Comparison of ENCODE assay signal across 8 mouse cellular contexts in genomic region chr8:75084382-75085064, GRCm38 (mm10). TPM values are rescaled to one million over a fixed set of nuclear protein-coding genes. Genes with fewer than 3 reads are reported as not detected.
A peak's percentile ranks its signal among the peaks of the same experiment; 100 is the strongest.
DNase-seq lines count a peak whose midpoint lies in the region; ATAC-seq and TF ChIP-seq lines count a peak whose summit lies in the region.

No protein-coding gene starts in this region.

- no peaks in the 10 kb centered on the region; the same call in 1 of the 2 replicates for H3K9me3 ChIP-seq in heart, embryonic 11.5 days (replicated peaks; ENCODE audit: control insufficient read depth, low read length)
- H3K9me3 ChIP-seq in midbrain, embryonic 10.5 days (replicated peaks) = no peaks in the 10 kb centered on the region
- no peaks in the 10 kb centered on the region for H3K9me3 ChIP-seq in midbrain, postnatal 0 days (ENCODE audit: low read length)
- H3K9me3 ChIP-seq in stomach, embryonic 15.5 days = no peaks in the 10 kb centered on the region

- no peaks in the 10 kb centered on the region for H3K27me3 ChIP-seq in heart, embryonic 11.5 days (ENCODE audit: control insufficient read depth, insufficient read depth, low read length)
- no peaks in the 10 kb centered on the region for H3K27me3 ChIP-seq in midbrain, embryonic 10.5 days (ENCODE audit: low read depth, poor library complexity, severe bottlenecking)
- no peaks in the 10 kb centered on the region for H3K27me3 ChIP-seq in midbrain, postnatal 0 days (ENCODE audit: insufficient read depth, low read length)
- no peaks in the 10 kb centered on the region for H3K27me3 ChIP-seq in stomach, embryonic 15.5 days (replicated peaks)

- H3K4me1 ChIP-seq in heart, embryonic 11.5 days (ENCODE audit: control insufficient read depth, insufficient read depth, low read length) = peaks cover 6% of the 10 kb centered on the region
- H3K4me1 ChIP-seq in midbrain, embryonic 10.5 days = peaks cover 18% of the 10 kb centered on the region
- no peaks in the 10 kb centered on the region for H3K4me1 ChIP-seq in midbrain, postnatal 0 days (ENCODE audit: insufficient read depth, low read length)
- H3K4me1 ChIP-seq in stomach, embryonic 15.5 days = peaks cover 9% of the 10 kb centered on the region

- H3K36me3 ChIP-seq in heart, embryonic 11.5 days (ENCODE audit: control insufficient read depth, insufficient read depth, low read length) = no peaks in the 10 kb centered on the region
- no peaks in the 10 kb centered on the region for H3K36me3 ChIP-seq in midbrain, embryonic 10.5 days
- no peaks in the 10 kb centered on the region for H3K36me3 ChIP-seq in midbrain, postnatal 0 days (ENCODE audit: insufficient read depth, low read length)
- no peaks in the 10 kb centered on the region for H3K36me3 ChIP-seq in stomach, embryonic 15.5 days

- no peak overlapping the region for H3K4me3 ChIP-seq in heart, embryonic 11.5 days (ENCODE audit: low read depth, low read length)
- no peak overlapping the region for H3K4me3 ChIP-seq in midbrain, embryonic 10.5 days
- H3K4me3 ChIP-seq in midbrain, postnatal 0 days (ENCODE audit: low read depth, low read length) = no peak overlapping the region
- H3K4me3 ChIP-seq in stomach, embryonic 15.5 days (replicated peaks) = no peak overlapping the region

- 61% methylated on average over 3 of the region's 3 CpGs for WGBS in heart, embryonic 11.5 days (ENCODE audit: insufficient replicate concordance)
- 80% methylated on average over 3 of the region's 3 CpGs for WGBS in midbrain, embryonic 10.5 days
- WGBS in midbrain, postnatal 0 days = 62% methylated on average over 3 of the region's 3 CpGs
- WGBS in stomach, embryonic 15.5 days = 68% methylated on average over 3 of the region's 3 CpGs

- DNase-seq in heart, postnatal 25 days (ENCODE audit: low spot score) = no peak
- no peak for DNase-seq in midbrain, embryonic 10.5 days (ENCODE audit: low spot score)
- no peak for DNase-seq in midbrain, postnatal 0 days (ENCODE audit: low spot score)
- peak; percentile 18 for DNase-seq in induced T-regulatory cell, adult 2 months (ENCODE audit: low read depth)
- DNase-seq in left cerebral cortex, adult 18-20 months (ENCODE audit: low spot score in 2 of 2) = no peak
- no peak for DNase-seq in left cerebral cortex, postnatal 10 days (ENCODE audit: extremely low spot score in 1 of 2, low spot score in 2 of 2)

- peak overlapping the region; percentile 64; the same call in 1 of the 2 replicates for H3K4me2 ChIP-seq in heart, embryonic 11.5 days
- no peak overlapping the region for H3K4me2 ChIP-seq in midbrain, postnatal 0 days (ENCODE audit: low read depth, low read length, poor library complexity, severe bottlenecking)
- no peak overlapping the region for H3K4me2 ChIP-seq in stomach, embryonic 15.5 days

- ATAC-seq in heart, embryonic 11.5 days (replicated peaks; ENCODE audit: insufficient number of reproducible peaks, low FRiP score, low TSS enrichment) = no peak
- no peak for ATAC-seq in midbrain, postnatal 0 days (ENCODE audit: low FRiP score)
- no peak for ATAC-seq in stomach, embryonic 15.5 days (ENCODE audit: insufficient read depth, low FRiP score, low read depth)

- no peak overlapping the region for H3K9ac ChIP-seq in heart, embryonic 11.5 days (ENCODE audit: low read depth, low read length)
- H3K9ac ChIP-seq in midbrain, postnatal 0 days (replicated peaks; ENCODE audit: low read length, poor library complexity, severe bottlenecking) = no peak overlapping the region
- no peak overlapping the region for H3K9ac ChIP-seq in stomach, embryonic 15.5 days

- H3K27ac ChIP-seq in heart, embryonic 11.5 days (ENCODE audit: low read depth, low read length) = 0 out of 2 replicates have a peak overlapping the region, but pooled peaks have one; percentile 11
- H3K27ac ChIP-seq in midbrain, embryonic 10.5 days (replicated peaks) = peak overlapping the region; percentile 39; the same call in 1 of the 2 replicates
- H3K27ac ChIP-seq in midbrain, postnatal 0 days (ENCODE audit: low read depth, low read length) = no peak overlapping the region
- H3K27ac ChIP-seq in stomach, embryonic 15.5 days = peak overlapping the region; percentile 27; the same call in 1 of the 2 replicates

- intact Hi-C loops in heart, postnatal 25 days (cut with DNase I) = no loop called here
- intact Hi-C loops in left cerebral cortex, postnatal 10 days (cut with DNase I) = no loop called here

- TF ChIP-seq CTCF in midbrain, postnatal 0 days (IDR thresholded peaks at IDR 0.05) = no peak

RNA-seq across cellular contexts. Expression of gene Hmox1, which starts 8.9 kb away (rescaled TPM):
- 9.5 and 17.2 TPM in 2 replicates for polyA plus RNA-seq in heart, embryonic 11.5 days (2014; fragmentation: Nextera tagmentation; extraction: Ambion mirVana)
- 10 to 100 TPM in 1 of 2 experiments, 1 to 10 TPM in 1; 7.9 to 10.4 TPM for total RNA-seq in heart, postnatal 25 days (2021)
- polyA plus RNA-seq in midbrain, embryonic 10.5 days (2016; fragmentation: Nextera tagmentation; extraction: Ambion mirVana) = 20.5 and 21.0 TPM in 2 replicates
- 10.1 and 12.9 TPM in 2 replicates for total RNA-seq in midbrain, postnatal 0 days (2014; rRNA removed)
- polyA plus RNA-seq in midbrain, postnatal 0 days (2015; fragmentation: Nextera tagmentation; extraction: Ambion mirVana) = 13.2 and 15.1 TPM in 2 replicates
- 25.0 and 29.0 TPM in 2 replicates for polyA plus RNA-seq in stomach, embryonic 15.5 days (2015; fragmentation: Nextera tagmentation; extraction: Ambion mirVana)
- 1 to 10 TPM; 4.3 to 5.1 TPM for total RNA-seq in left cerebral cortex, adult 18-20 months (2021)
- total RNA-seq in left cerebral cortex, postnatal 10 days (2021) = 1 to 10 TPM; 4.6 to 4.7 TPM

RNA-seq across cellular contexts. Expression of gene Mcm5, which starts 24.8 kb away (rescaled TPM):
- polyA plus RNA-seq in heart, embryonic 11.5 days (2014; fragmentation: Nextera tagmentation; extraction: Ambion mirVana) = 104 and 110 TPM in 2 replicates
- 1 to 10 TPM; 4.3 to 4.4 TPM for total RNA-seq in heart, postnatal 25 days (2021)
- polyA plus RNA-seq in midbrain, embryonic 10.5 days (2016; fragmentation: Nextera tagmentation; extraction: Ambion mirVana) = 279 and 327 TPM in 2 replicates
- 17.8 and 18.3 TPM in 2 replicates for total RNA-seq in midbrain, postnatal 0 days (2014; rRNA removed)
- 13.7 and 15.1 TPM in 2 replicates for polyA plus RNA-seq in midbrain, postnatal 0 days (2015; fragmentation: Nextera tagmentation; extraction: Ambion mirVana)
- polyA plus RNA-seq in stomach, embryonic 15.5 days (2015; fragmentation: Nextera tagmentation; extraction: Ambion mirVana) = 124 and 138 TPM in 2 replicates
- 1 to 10 TPM; 8.3 to 8.5 TPM for total RNA-seq in left cerebral cortex, adult 18-20 months (2021)
- total RNA-seq in left cerebral cortex, postnatal 10 days (2021) = 10 to 100 TPM in 1 of 2 experiments, 1 to 10 TPM in 1; 9.3 to 10.4 TPM

RNA-seq across cellular contexts. Expression of gene Tom1, which starts 51.0 kb away (rescaled TPM):
- polyA plus RNA-seq in heart, embryonic 11.5 days (2014; fragmentation: Nextera tagmentation; extraction: Ambion mirVana) = 35.8 and 40.6 TPM in 2 replicates
- 10 to 100 TPM; 56.2 to 63.1 TPM for total RNA-seq in heart, postnatal 25 days (2021)
- polyA plus RNA-seq in midbrain, embryonic 10.5 days (2016; fragmentation: Nextera tagmentation; extraction: Ambion mirVana) = 31.3 and 33.9 TPM in 2 replicates
- total RNA-seq in midbrain, postnatal 0 days (2014; rRNA removed) = 43.8 and 48.7 TPM in 2 replicates
- 47.1 and 48.2 TPM in 2 replicates for polyA plus RNA-seq in midbrain, postnatal 0 days (2015; fragmentation: Nextera tagmentation; extraction: Ambion mirVana)
- polyA plus RNA-seq in stomach, embryonic 15.5 days (2015; fragmentation: Nextera tagmentation; extraction: Ambion mirVana) = 23.5 and 28.4 TPM in 2 replicates
- 10 to 100 TPM; 39.8 to 46.3 TPM for total RNA-seq in left cerebral cortex, adult 18-20 months (2021)
- 10 to 100 TPM; 34.4 to 42.1 TPM for total RNA-seq in left cerebral cortex, postnatal 10 days (2021)
